Mouse (Mus musculus) intestine, embryonic 16.5 days (tissue): Measurements from ENCODE around the gene Sf3b3. TPM values are rescaled to one million over a fixed set of nuclear protein-coding genes. Genes with fewer than 3 reads are reported as not detected.
A peak's percentile ranks its signal among the peaks of the same experiment; 100 is the strongest.

ENCODE experiments used
- ATAC-seq: fragments of 200-750 bp; cut with Nextera tagmentation; 2 replicates; pipeline ENCODE4 v1.8.0; 2017; ENCODE audit warnings: moderate TSS enrichment, moderate library complexity
- H3K27ac ChIP-seq: fragments of 300-500 bp; sonication (generic); 2 replicates; pipeline ENCODE4 v1.5.1; 2014; ENCODE audit warnings: mild to moderate bottlenecking, low read length
- H3K27me3 ChIP-seq: fragments of 300-500 bp; sonication (generic); replicated peaks from 2 replicates; pipeline ENCODE4 v1.6.1; 2014; ENCODE audit warnings: low read length, control low read depth, mixed read lengths; ENCODE audit not compliant: control insufficient read depth, insufficient read depth
- H3K36me3 ChIP-seq: fragments of 300-500 bp; sonication (generic); 2 replicates; pipeline ENCODE4 v1.6.1; 2014; ENCODE audit warnings: low read length, control low read depth; ENCODE audit not compliant: control insufficient read depth, insufficient read depth
- H3K4me1 ChIP-seq: fragments of 300-500 bp; sonication (generic); 2 replicates; pipeline ENCODE4 v1.6.1; 2014; ENCODE audit warnings: low read length, control low read depth, mixed read lengths; ENCODE audit not compliant: control insufficient read depth, insufficient read depth
- H3K4me2 ChIP-seq: fragments of 300-500 bp; sonication (generic); 2 replicates; pipeline ENCODE4 v1.6.1; 2014; ENCODE audit warnings: low read depth, low read length, control low read depth
- H3K4me3 ChIP-seq: fragments of 300-500 bp; sonication (generic); 2 replicates; pipeline ENCODE4 v1.5.1; 2014; ENCODE audit warnings: mild to moderate bottlenecking, low read length
- H3K9ac ChIP-seq: fragments of 300-500 bp; sonication (generic); 2 replicates; pipeline ENCODE4 v1.6.1; 2014; ENCODE audit warnings: low read depth, low read length
- H3K9me3 ChIP-seq: fragments of 300-500 bp; sonication (generic); 2 replicates; pipeline ENCODE4 v1.6.1; 2016; ENCODE audit warnings: low read length, control low read depth; ENCODE audit not compliant: control insufficient read depth
- WGBS: fragments of 180-500 bp; shearing (Covaris S2); extraction: QIAGEN DNeasy Blood & Tissue Kit; methylation state at CpG from one replicate; pipeline ENCODE4 v1.1.7; 2014; 5-methylcytosine and 5-hydroxymethylcytosine counted together
- polyA plus RNA-seq: library from polyadenylated mRNA; unstranded; fragments of >200 nt; fragmentation: Nextera tagmentation; extraction: Ambion mirVana; gene quantifications from 2 replicates; pipeline ENCODE4 v1.2.1, GENCODE M21; 2015

Gene Sf3b3
- polyA plus RNA-seq, 1 experiment from 2014 or later: 114 TPM

DNA sequence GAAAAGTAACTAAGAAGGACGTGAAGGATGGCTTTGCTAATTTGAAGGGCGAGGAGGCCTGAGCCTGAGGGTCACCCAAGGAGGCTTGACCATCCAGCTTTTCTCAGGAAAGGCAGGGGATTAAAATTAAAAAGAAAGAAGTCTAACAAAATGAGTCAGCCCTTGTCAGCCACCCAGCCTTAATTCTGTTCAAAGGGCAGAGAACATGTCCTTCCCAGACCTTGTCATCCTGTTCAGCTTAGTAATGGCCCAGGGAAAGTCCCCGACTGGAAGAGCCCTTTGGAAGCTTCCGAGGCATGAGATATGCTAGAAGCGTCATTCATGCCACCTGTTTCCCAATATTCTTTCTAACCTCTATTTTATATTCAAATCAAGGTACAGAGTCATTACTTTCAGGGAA, 43.6 kb downstream of the Sf3b3 start:
- WGBS: 85% methylated on average over 5 of the region's 5 CpGs
- ATAC-seq: no peak

DNA sequence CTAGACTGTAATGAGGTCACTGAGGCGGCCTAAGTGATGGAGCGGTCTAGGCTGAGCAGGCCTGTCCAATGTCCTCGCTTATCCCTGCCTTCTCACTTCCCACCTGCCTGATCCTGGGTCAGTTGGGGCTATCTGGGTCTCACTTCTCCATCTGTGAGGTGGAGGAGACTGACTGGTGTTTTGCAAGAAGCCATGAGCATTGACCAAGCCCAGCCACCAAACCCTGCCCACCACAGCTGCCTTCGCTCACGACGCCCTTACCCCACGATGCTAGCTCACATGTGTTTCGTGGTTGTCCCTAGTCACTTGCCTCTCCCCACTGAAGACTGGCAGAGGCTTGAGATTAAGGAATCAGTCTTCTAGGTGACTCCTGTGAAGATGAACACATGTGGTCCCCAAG, 49.5 kb downstream of the Sf3b3 start:
- Histone ChIP-seq H3K4me2 (no peak overlapping the region), H3K9me3 (0 out of 2 replicates have a peak, but pooled peaks cover 3% of the 10 kb centered on the region), H3K27ac (no peak overlapping the region), H3K4me3 (no peak overlapping the region), H3K9ac (no peak overlapping the region), H3K27me3 (no peaks in the 10 kb centered on the region), H3K36me3 (no peaks in the 10 kb centered on the region), H3K4me1 (peaks cover 15% of the 10 kb centered on the region)
- no peak for ATAC-seq
- 92% methylated on average over 8 of the region's 8 CpGs for WGBS

More for the DNA sequence above, 43.6 kb downstream of the Sf3b3 start:
- no peaks in the 10 kb centered on the region for H3K27me3 ChIP-seq
- no peaks in the 10 kb centered on the region for H3K9me3 ChIP-seq
- no peaks in the 10 kb centered on the region for H3K36me3 ChIP-seq
- H3K9ac ChIP-seq: no peak overlapping the region
- H3K4me2 ChIP-seq: no peak overlapping the region
- no peak overlapping the region for H3K4me3 ChIP-seq
- H3K4me1 ChIP-seq: peaks cover 3% of the 10 kb centered on the region; the same call in 1 of the 2 replicates
- no peak overlapping the region for H3K27ac ChIP-seq

DNA sequence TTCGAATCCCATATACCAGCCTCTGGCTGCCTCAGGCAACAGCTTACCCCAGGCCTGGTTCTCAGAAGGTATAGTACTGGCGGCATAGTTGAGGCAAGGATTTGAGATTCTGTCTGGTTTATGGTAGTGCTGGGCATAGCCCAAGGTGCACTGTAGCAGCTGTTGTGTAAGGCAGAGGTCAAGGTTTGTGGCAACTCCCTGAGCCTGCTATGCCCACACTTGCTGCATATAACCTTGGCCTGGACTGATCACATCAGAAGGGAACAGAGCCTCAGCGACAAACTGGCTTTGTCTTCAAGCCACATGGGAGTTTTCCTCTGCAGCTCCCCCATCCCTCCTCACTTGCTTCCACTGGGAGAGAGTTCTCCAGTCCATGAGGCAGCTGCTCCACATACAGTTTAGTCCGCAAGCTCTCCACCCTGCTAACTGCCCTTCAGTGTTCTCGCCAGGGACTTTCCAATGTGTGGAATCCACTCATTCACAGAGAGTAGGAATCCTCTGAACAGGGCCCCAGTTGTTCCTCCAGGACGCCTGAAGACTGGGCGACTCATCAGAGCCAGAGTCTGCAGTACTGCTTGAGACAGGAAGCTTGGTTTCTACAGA, 52.1 kb downstream of the Sf3b3 start:
- Histone ChIP-seq H3K9ac (no peak overlapping the region), H3K27me3 (no peaks in the 10 kb centered on the region), H3K4me3 (no peak overlapping the region), H3K4me1 (peaks cover 28% of the 10 kb centered on the region), H3K36me3 (no peaks in the 10 kb centered on the region), H3K9me3 (0 out of 2 replicates have a peak, but pooled peaks cover 3% of the 10 kb centered on the region), H3K4me2 (no peak overlapping the region), H3K27ac (no peak overlapping the region)
- no peak for ATAC-seq
- WGBS: 85% methylated on average over 7 of the region's 7 CpGs

DNA sequence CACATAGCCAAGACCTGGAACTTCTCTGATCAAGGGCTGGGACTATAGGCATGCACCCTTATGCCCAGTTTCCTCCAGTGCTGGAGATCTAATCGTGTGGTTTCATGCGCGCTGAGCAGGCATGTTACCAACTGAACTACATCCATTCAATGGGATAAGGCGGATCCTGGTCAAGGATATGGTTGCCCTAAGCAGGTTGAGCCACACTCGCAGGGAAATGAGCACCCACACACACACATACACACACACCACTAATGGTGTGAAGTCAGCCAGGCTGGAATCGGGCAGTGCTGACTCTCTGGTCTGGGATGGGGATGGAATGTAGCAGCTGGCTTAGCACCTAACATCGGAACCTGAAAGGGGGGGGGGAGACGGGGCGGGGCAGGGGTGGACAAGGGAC, 52.7 kb downstream of the Sf3b3 start:
- WGBS: 95% methylated on average over 9 of the region's 9 CpGs
- ATAC-seq: no peak
- no peak overlapping the region for H3K4me3 ChIP-seq
- peak overlapping the region; percentile 80; the same call in 1 of the 2 replicates for H3K27ac ChIP-seq
- H3K9me3 ChIP-seq: 0 out of 2 replicates have a peak, but pooled peaks cover 3% of the 10 kb centered on the region
- H3K27me3 ChIP-seq: no peaks in the 10 kb centered on the region
- no peak overlapping the region; the same call in 1 of the 2 replicates for H3K4me2 ChIP-seq
- no peaks in the 10 kb centered on the region for H3K36me3 ChIP-seq
- H3K9ac ChIP-seq: no peak overlapping the region
- peaks cover 31% of the 10 kb centered on the region for H3K4me1 ChIP-seq

DNA sequence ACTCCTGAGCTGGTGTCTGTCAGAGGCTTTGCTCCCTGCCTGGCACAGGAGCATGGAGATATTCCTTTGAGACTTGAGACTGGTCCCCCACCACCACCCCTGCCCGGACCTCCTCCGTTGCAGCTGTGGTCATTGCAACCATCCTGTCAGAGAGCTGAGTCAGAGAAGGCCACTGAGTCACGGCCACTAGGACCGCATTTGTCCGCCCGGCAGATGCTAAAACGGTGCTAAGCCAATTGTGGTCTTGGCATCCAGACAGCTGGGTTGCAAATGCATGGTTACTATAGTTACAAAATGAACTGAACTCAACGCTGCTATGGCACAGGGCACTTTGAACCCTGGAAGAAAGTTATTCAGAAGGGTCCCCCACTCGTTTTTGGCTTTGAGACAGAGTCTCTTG, 53.1 kb downstream of the Sf3b3 start:
- 0 out of 2 replicates have a peak, but pooled peaks cover 3% of the 10 kb centered on the region for H3K9me3 ChIP-seq
- H3K4me1 ChIP-seq: peaks cover 31% of the 10 kb centered on the region
- ATAC-seq: no peak
- peak overlapping the region; percentile 23 for H3K4me2 ChIP-seq
- peak overlapping the region; percentile 80 for H3K27ac ChIP-seq
- WGBS: 78% methylated on average over 9 of the region's 9 CpGs
- no peak overlapping the region for H3K9ac ChIP-seq
- no peaks in the 10 kb centered on the region for H3K36me3 ChIP-seq
- 0 out of 2 replicates have a peak overlapping the region, but pooled peaks have one; percentile 4 for H3K4me3 ChIP-seq
- H3K27me3 ChIP-seq: no peaks in the 10 kb centered on the region

DNA sequence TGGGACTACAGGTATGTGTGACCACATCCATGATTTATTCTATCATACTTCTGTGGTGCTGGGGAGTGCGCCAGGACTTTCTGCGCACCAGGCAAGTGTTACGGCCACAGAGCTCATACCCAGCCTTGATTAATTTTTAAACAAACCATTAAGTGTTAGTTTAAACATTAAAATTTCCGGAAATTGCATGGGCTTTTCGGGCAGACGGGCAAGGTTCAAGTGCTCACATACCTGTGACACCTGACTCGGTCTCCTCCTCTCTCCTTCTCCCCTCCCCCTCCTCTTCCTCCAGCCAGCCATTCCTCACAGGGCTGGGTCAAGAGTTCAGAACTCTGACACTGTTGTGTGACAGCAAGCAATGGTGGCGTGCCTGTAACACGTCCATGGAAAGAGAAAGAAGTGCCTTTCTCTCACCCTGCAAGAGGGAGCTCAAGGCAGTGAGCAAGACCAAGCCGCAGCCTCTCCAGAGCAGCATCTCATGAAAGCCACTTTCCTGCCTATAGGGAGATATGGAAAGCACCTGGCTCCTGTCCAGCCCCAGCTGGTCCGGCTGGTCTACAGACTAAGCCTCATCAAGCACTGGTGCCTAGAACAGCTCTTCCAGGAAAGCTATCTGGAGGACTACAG, 53.9 kb downstream of the Sf3b3 start:
- H3K4me3 ChIP-seq: peak overlapping the region; percentile 4; the same call in 1 of the 2 replicates
- peaks cover 31% of the 10 kb centered on the region for H3K4me1 ChIP-seq
- H3K9ac ChIP-seq: 0 out of 2 replicates have a peak overlapping the region, but pooled peaks have one; percentile 2
- no peaks in the 10 kb centered on the region for H3K36me3 ChIP-seq
- 0 out of 2 replicates have a peak, but pooled peaks cover 3% of the 10 kb centered on the region for H3K9me3 ChIP-seq
- WGBS: 24% methylated on average over 11 of the region's 11 CpGs
- peak; percentile 94 for ATAC-seq
- H3K27ac ChIP-seq: peak overlapping the region; percentile 80
- H3K27me3 ChIP-seq: no peaks in the 10 kb centered on the region
- peak overlapping the region; percentile 23 for H3K4me2 ChIP-seq

DNA sequence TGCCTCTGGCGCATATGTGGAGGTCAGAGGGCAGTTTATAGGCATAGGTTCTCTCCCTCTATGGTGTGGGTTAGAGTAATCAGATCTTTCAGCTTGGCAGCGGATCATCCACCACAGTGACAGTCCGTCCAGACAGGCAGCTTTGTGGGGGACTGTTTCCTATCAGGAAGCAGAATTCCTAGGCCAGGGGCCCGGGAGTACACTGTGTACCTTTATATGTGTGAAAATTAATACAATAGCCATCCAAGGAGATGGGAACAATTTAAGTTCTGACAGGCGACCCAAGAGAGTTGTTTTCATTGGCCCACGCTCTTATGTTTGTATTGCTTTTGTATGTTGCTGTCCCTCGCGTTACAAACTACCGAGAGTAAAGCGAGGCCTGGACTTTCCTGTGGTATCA, 55.4 kb downstream of the Sf3b3 start:
- no peak overlapping the region for H3K4me3 ChIP-seq
- H3K4me1 ChIP-seq: peaks cover 31% of the 10 kb centered on the region
- no peaks in the 10 kb centered on the region for H3K27me3 ChIP-seq
- H3K4me2 ChIP-seq: no peak overlapping the region
- WGBS: 74% methylated on average over 10 of the region's 10 CpGs
- H3K9me3 ChIP-seq: 0 out of 2 replicates have a peak, but pooled peaks cover 3% of the 10 kb centered on the region
- no peaks in the 10 kb centered on the region for H3K36me3 ChIP-seq
- ATAC-seq: no peak
- no peak overlapping the region for H3K27ac ChIP-seq
- H3K9ac ChIP-seq: no peak overlapping the region

DNA sequence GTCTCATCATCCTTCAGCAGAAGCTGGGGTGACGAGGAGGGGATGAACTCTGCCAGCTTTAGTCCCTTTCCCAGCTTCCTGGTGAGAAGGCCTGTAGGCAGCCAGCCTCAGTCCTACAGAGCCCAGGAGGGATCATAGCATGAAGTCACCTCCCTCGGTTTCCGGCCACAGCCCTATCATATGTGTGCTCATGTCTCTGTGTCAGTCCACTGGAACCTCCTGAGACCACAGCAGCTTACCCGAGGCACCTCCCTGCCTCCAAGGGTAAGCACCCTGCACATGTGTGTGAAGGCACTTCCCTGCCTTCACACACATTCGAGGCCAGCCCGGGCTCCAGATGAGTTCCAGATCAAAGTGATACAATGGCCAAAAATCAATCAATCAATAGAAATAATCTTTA, 56.3 kb downstream of the Sf3b3 start:
- H3K9ac ChIP-seq: no peak overlapping the region
- no peak overlapping the region for H3K4me2 ChIP-seq
- ATAC-seq: no peak
- H3K4me3 ChIP-seq: no peak overlapping the region
- H3K36me3 ChIP-seq: no peaks in the 10 kb centered on the region
- H3K4me1 ChIP-seq: peaks cover 31% of the 10 kb centered on the region
- WGBS: 42% methylated on average over 6 of the region's 6 CpGs
- H3K27ac ChIP-seq: no peak overlapping the region
- no peaks in the 10 kb centered on the region for H3K27me3 ChIP-seq
- H3K9me3 ChIP-seq: 0 out of 2 replicates have a peak, but pooled peaks cover 3% of the 10 kb centered on the region

DNA sequence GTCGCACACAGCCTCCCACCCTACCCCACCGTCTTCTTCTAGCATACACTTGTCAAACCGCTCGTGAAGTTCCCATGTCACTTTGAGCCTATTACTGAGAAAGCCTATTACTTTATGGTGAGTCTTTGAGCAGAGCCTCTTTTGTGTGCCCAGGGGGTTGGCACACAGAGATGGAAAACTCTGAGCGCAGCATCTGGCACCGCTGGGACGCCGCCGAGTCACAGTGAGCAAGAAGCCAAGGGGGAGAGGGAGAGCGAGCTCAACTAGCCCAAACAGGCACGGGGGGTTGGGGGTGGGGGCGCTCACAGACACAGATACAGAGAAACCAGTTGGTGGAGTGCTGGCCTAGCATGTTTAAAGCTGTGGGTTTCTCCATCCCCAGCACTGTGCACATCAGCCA, 57.0 kb downstream of the Sf3b3 start:
- no peaks in the 10 kb centered on the region for H3K27me3 ChIP-seq
- no peak overlapping the region for H3K27ac ChIP-seq
- no peak overlapping the region for H3K4me3 ChIP-seq
- H3K36me3 ChIP-seq: no peaks in the 10 kb centered on the region
- WGBS: 54% methylated on average over 12 of the region's 12 CpGs
- H3K4me1 ChIP-seq: peaks cover 31% of the 10 kb centered on the region
- no peak for ATAC-seq
- no peaks in the 10 kb centered on the region for H3K9me3 ChIP-seq
- 0 out of 2 replicates have a peak overlapping the region, but pooled peaks have one; percentile 3 for H3K9ac ChIP-seq
- no peak overlapping the region for H3K4me2 ChIP-seq
